Mouse (Mus musculus) kidney, postnatal 36 days (tissue): ENCODE data around the gene Gpr18.
"Not testable (repeated sequence)": the region's sequence is repeated elsewhere in the genome, so short reads cannot be mapped to it uniquely, and the experiment has no call there.

Source experiments
- DNase-seq, 2 experiments: peaks; one replicate each; pipeline ENCODE4 v3.0.0; 2021 to 2022; ENCODE audit warnings: mixed read lengths in 2 of 2

Gpr18 gene

DNA sequence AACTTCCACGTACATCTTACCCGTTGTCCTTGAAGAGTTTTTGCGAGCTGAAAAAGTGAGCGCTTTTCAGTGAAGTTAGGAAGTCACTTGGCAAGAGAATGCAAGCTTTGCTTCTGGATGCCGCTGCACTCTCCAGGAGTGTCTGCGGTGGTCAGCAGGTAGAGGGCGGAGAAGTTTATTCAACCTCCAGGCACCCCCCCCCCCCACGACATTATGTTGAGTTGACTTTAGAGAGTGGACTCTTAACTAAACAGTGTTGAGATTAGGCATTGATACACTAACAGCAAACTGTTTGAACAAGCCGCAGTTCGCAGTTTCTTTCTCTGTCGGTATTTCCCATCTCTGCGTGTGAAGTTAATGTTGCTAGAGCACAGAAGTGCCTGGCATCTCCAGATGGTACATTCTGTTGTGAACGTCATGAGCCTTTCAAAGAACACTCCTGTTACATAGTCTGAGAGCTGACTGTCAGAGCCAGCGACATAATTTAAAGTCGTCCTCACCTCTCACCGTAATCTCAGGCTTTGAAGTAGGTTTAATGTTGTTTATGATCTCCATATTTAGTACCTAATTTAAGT, 36.2 kb downstream of the Gpr18 start:
- peak in 1 of 2 experiments; percentile 29 for DNase-seq

DNA sequence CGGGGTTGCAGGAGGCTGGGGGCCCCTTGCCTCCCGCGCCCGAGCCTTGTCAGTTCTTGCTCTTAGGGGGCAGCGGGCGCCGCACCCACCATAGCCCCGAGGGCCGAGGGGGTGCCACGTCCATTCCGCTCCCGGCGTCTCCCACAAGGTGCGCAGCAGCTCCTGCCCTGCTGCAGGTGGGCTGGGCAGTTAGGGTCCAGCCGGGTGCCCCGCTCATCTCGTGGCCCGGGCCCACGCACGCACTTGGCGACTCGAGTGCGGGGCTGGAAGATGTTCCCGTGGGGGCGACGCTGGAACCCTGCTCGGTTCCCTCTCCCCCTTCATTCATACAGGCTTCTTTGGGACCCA, 36.7 kb downstream of the Gpr18 start:
- no peak for DNase-seq

DNA sequence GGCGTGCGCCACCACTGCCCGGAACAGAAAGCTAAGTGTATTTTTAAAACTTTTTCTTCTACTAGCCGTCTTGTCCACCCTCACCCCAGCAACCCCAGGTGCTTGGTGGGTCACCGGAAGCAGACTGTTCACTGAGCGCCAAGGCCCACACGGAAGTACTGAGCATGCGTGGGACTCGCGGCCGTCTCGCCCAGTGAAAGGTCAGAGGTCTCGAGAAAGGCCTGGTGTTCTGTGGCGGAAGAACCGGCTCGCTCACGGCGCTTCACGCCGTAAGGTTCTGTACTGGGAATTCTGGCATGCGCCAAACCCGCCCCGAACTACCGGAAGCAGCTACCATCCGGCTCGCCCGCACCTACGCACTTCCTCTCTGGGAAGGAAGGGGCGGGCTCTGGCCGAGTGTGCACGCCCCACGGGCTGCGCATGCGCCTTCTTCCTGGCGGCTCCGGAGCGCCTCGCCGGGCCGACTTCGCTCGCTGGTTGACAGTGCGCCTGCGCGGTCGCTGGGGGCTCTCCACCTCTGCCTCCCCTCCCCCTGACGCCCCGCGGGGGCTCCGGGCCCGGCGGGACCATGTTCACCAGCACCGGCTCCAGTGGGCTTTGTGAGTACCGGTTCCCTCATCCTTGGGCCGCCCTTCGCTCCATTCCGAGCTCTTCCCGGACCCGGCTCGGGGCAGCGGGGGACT, 37.3 kb downstream of the Gpr18 start, which contains the start of gene Ubac2:
Ubac2 (plus strand) TSS at position 445 of the 683 bp plus-strand sequence.
- DNase-seq = peak; percentile 98 to 100

DNA sequence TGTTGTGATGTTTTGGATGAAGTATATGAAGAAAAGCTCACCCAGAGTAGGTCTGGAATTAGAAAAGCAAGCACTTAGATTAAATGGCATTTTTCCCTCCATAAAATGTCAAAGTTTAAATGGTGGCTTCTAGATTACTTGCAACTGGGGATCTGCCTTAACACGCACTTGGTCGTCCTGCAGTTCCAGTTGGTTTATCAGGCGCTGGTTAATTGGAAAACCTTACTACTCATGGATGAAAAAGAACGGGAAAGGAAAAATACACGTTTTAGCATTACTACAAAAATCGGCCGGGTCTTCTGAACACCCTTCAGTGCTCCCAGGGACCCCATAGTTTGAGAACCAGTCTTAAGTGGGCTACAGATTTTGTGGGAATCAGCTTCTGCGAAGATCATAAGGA, 37.9 kb downstream of the Gpr18 start:
- DNase-seq = no peak

DNA sequence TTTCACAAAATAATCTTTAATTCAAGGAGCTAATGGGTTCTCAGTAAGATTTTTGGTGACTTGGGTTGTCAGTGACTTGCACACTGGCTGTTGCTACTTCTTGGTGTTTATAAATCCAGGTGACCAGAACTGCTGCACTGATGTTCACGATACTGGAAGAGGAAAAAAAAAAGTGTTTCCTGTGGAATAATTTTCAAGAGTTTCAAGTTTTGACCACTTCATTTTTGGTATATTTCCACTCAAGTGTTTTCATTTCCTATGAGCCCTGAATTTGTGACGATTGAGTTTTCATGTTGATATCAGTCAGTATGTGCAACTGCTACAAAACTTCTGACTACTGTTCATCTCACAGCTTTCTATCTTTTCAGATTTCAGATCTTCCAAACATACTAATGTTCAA, 38.7 kb downstream of the Gpr18 start:
- DNase-seq = no peak

GRCm38 (mm10) chr14:121876190-121876589, 39.4 kb downstream of the Gpr18 start:
- not testable (repeated sequence) for DNase-seq

DNA sequence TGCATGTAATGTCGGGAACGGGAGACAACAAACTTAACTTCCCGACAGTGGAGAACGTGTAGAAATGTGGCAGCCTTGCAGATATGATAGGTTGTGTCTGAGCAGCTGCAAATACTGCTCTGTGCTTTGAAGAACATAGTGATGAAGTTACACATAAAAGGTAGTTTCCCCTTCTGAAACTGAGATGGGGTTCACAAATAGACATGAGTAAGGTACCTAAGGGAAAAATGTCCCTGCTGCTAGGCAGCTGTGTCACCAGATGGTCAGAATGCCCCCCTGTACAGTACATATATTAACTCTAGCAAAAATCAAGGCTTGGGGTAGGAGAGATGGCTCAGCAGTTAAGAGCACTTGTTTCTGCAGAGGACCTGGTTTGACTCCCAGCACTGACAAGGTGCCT, 41.9 kb downstream of the Gpr18 start:
- DNase-seq = no peak

GRCm38 (mm10) chr14:121873172-121873571, 42.4 kb downstream of the Gpr18 start:
- DNase-seq = no peak

GRCm38 (mm10) chr14:121872760-121873159, 42.8 kb downstream of the Gpr18 start:
- no peak for DNase-seq

DNA sequence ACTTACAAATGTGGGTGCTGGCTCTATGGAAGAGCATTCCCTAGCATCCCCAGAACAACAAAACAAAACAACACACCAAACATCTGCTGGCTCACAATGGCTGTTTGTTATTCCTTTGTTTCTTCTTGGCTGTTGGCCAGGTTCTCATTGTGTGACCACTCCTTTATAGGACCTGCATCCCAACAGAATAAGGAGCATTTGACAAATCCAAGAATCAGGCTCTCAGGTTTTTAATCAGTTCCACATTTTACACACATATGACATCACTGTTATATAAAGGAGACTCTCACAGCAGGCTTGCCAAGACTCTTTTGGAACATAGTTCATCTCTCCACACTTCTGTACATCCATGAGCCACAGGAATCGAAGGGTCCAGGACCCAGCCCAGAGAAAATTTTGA, 46.5 kb downstream of the Gpr18 start:
- no peak for DNase-seq

DNA sequence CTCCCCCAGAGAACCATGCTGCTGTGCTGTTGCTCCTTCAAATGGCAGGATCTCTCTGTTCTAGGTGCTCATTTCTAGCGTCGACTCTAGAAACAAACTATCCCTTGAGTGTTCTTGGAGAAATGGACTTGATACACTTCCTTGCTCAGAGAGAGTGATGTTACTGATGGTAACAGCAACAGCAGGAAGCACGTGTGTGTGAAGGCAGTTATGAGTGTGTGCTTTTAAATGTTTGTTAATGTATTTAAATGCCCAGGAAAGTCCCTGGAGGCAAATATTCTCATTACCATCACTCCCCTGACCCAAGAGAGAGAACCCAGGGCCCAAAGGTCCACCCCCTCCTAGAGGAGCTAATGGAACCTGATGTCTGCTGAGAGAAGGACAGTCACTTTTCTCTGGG, 49.0 kb downstream of the Gpr18 start:
- DNase-seq = no peak

GRCm38 (mm10) chr14:121865162-121865561, 50.4 kb downstream of the Gpr18 start:
- DNase-seq = peak; percentile 81 to 92
